Mouse (Mus musculus) ES-E14 (cell line): Measurements from ENCODE around the gene Rab23.

Experiments
- CHD2 ChIP-seq: IDR thresholded peaks from 2 replicates; pipeline ENCODE4 v1.6.1; 2014; ENCODE audit warnings: mild to moderate bottlenecking, low read depth, low read length, inconsistent platforms
- HCFC1 ChIP-seq: IDR thresholded peaks from 2 replicates; pipeline ENCODE4 v1.6.1; 2012; ENCODE audit warnings: low read length, inconsistent platforms, borderline replicate concordance; ENCODE audit not compliant: insufficient read depth
- MAFK ChIP-seq: IDR thresholded peaks from 2 replicates; pipeline ENCODE4 v1.6.1; 2014; ENCODE audit warnings: mild to moderate bottlenecking, low read depth, low read length, inconsistent platforms; ENCODE audit not compliant: insufficient read depth
- ZC3H11A ChIP-seq: IDR thresholded peaks from 2 replicates; pipeline ENCODE4 v1.6.1; 2012; ENCODE audit warnings: low read depth, mild to moderate bottlenecking, inconsistent platforms, low read length, borderline replicate concordance
- ZNF384 ChIP-seq: IDR thresholded peaks from 2 replicates; pipeline ENCODE4 v1.6.1; 2012; ENCODE audit warnings: low read depth, low read length, inconsistent platforms

- TF ChIP-seq CHD2 (no peak), MAFK (no peak), HCFC1 (no peak), ZNF384 (no peak), ZC3H11A (no peak)
These were observed 68.8 kb downstream of the Rab23 start for GRCm38 (mm10) chr1:33788493-33788892.
